Mouse (Mus musculus): ENCODE results near the gene Rln3.

GRCm38 (mm10) chr8:84067047-84067573, 22.3 kb upstream of the Rln3 start:
- TF ChIP-seq CTCF (IDR thresholded peaks at IDR 0.05; ENCODE audit: control insufficient read depth, insufficient read depth, insufficient replicate concordance, low read depth, low read length) = no peak
- TF ChIP-seq POLR2A (IDR thresholded peaks at IDR 0.05; ENCODE audit: control insufficient read depth, low read depth, low read length) = no peak

All from testis, adult 2 months (tissue).